Mouse (Mus musculus): Measurements from ENCODE around the gene Lamb3.

GRCm38 (mm10) chr1:193305386-193305785, 97.9 kb downstream of the Lamb3 start:
- no peak for TF ChIP-seq CTCF (IDR thresholded peaks at IDR 0.05; ENCODE audit: extremely low read depth, insufficient read depth, insufficient read length, insufficient replicate concordance)
- TF ChIP-seq POLR2A (IDR thresholded peaks at IDR 0.05; ENCODE audit: low read depth, low read length), result no peak

All from spleen, adult 2 months (tissue).